ENCODE assay signal across 9 mouse cellular contexts in the genomic region with DNA sequence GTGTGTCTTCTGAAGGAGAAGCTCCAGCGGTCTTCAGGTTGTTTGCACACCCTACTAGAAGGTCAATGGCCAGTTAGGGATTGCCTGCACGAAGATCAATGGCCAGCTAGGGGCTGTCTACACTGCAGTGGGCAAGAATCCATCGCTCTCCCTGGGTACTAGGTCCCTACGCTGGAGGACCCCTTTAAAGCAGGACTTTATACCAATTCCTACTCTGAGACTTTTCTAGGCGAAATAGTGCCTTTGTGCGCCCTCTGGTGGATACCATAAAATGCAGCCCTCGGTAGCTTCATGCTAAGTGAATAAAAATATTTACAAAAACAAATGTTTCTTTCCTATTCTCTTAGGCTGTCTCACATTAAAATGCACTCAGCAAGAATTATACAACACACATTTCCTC. TPM values are rescaled to one million over a fixed set of nuclear protein-coding genes. Genes with fewer than 3 reads are reported as not detected.
DNase-seq lines count a peak whose midpoint lies in the region; ATAC-seq and TF ChIP-seq lines count a peak whose summit lies in the region.
"Had no signal": no experiment of that assay in that cellular context is flagged by ENCODE, and none has a peak within 500 bp of the region (broad histone marks: within the 10 kb centered on the region; RNA-seq: fewer than 3 reads in every experiment).

No protein-coding gene starts in this region.

- no peak overlapping the region for H3K27ac ChIP-seq in layer of hippocampus, adult 2 months
- no peak overlapping the region for H3K27ac ChIP-seq in hindbrain, embryonic 11.5 days (ENCODE audit: low read depth, low read length)
- no peak overlapping the region for H3K27ac ChIP-seq in liver, postnatal 0 days (ENCODE audit: low read depth)
- H3K27ac ChIP-seq in neural tube, embryonic 13.5 days (replicated peaks) = no peak overlapping the region
- H3K27ac ChIP-seq: liver, embryonic 13.5 days had no signal

- WGBS in hindbrain, embryonic 11.5 days = 30% methylated on average over 7 of the region's 7 CpGs
- WGBS in liver, postnatal 0 days (ENCODE audit: insufficient replicate concordance) = 20% methylated on average over 7 of the region's 7 CpGs
- 28% methylated on average over 7 of the region's 7 CpGs for WGBS in neural tube, embryonic 13.5 days

- no peak overlapping the region for H3K4me2 ChIP-seq in hindbrain, embryonic 11.5 days (replicated peaks; ENCODE audit: low read depth, low read length)
- no peak overlapping the region for H3K4me2 ChIP-seq in liver, postnatal 0 days (ENCODE audit: low read depth, low read length)
- H3K4me2 ChIP-seq in neural tube, embryonic 13.5 days = no peak overlapping the region
- H3K4me2 ChIP-seq: liver, embryonic 13.5 days had no signal

- peak; percentile 16 to 61 for DNase-seq in layer of hippocampus, adult 2 months (ENCODE audit: low spot score in 2 of 2)
- no peak for DNase-seq in layer of hippocampus, adult 9-11 months
- DNase-seq in NIH3T3 (ENCODE audit: low read depth) = peak; percentile 68
- DNase-seq in embryo, embryonic 10 days (ENCODE audit: low spot score) = peak; percentile 76
- DNase-seq in hindbrain, embryonic 11.5 days (ENCODE audit: low spot score) = peak; percentile 76
- DNase-seq in liver, postnatal 0 days = peak; percentile 41
- no peak for DNase-seq in urinary bladder, postnatal 10 days (ENCODE audit: low spot score)
- DNase-seq: liver, embryonic 13.5 days had no signal

- no peaks in the 10 kb centered on the region for H3K27me3 ChIP-seq in hindbrain, embryonic 11.5 days (ENCODE audit: control insufficient read depth, insufficient read depth, low read length)
- peaks cover 3% of the 10 kb centered on the region; the same call in 1 of the 2 replicates for H3K27me3 ChIP-seq in liver, postnatal 0 days (ENCODE audit: insufficient read depth, low read length)
- H3K27me3 ChIP-seq in neural tube, embryonic 13.5 days = no peaks in the 10 kb centered on the region

- no peaks in the 10 kb centered on the region for H3K36me3 ChIP-seq in hindbrain, embryonic 11.5 days (ENCODE audit: control insufficient read depth, insufficient read depth, low read length)
- H3K36me3 ChIP-seq in liver, postnatal 0 days (replicated peaks; ENCODE audit: insufficient read depth, low read length) = no peaks in the 10 kb centered on the region
- H3K36me3 ChIP-seq in neural tube, embryonic 13.5 days = no peaks in the 10 kb centered on the region
- H3K36me3 ChIP-seq: liver, embryonic 13.5 days had no signal

- 0 out of 2 replicates have a peak, but pooled peaks have one; percentile 14 for ATAC-seq in hindbrain, embryonic 11.5 days (ENCODE audit: low FRiP score)
- ATAC-seq in liver, postnatal 0 days = no peak
- ATAC-seq in neural tube, embryonic 13.5 days (ENCODE audit: low read depth) = peak; percentile 19; the same call in 1 of the 2 replicates

- TF ChIP-seq CTCF in layer of hippocampus, adult 2 months (conservative IDR thresholded peaks at IDR 0.05) = peak; percentile 88
- TF ChIP-seq CTCF in liver, postnatal 0 days (IDR thresholded peaks at IDR 0.05; ENCODE audit: low read depth) = peak; percentile 72

- no peak overlapping the region for H3K9ac ChIP-seq in hindbrain, embryonic 11.5 days (ENCODE audit: low read depth, low read length)
- H3K9ac ChIP-seq in liver, postnatal 0 days (replicated peaks) = no peak overlapping the region
- no peak overlapping the region for H3K9ac ChIP-seq in neural tube, embryonic 13.5 days
- H3K9ac ChIP-seq: liver, embryonic 13.5 days had no signal

- no peak overlapping the region for H3K4me3 ChIP-seq in layer of hippocampus, adult 2 months
- no peak overlapping the region for H3K4me3 ChIP-seq in hindbrain, embryonic 11.5 days (ENCODE audit: low read depth, low read length)
- H3K4me3 ChIP-seq in liver, postnatal 0 days (ENCODE audit: low read depth, low read length) = no peak overlapping the region
- no peak overlapping the region for H3K4me3 ChIP-seq in neural tube, embryonic 13.5 days
- H3K4me3 ChIP-seq: liver, embryonic 13.5 days had no signal

- no peaks in the 10 kb centered on the region for H3K4me1 ChIP-seq in hindbrain, embryonic 11.5 days (replicated peaks; ENCODE audit: control insufficient read depth, insufficient read depth, low read length)
- no peaks in the 10 kb centered on the region for H3K4me1 ChIP-seq in liver, postnatal 0 days (ENCODE audit: insufficient read depth)
- H3K4me1 ChIP-seq in neural tube, embryonic 13.5 days (replicated peaks) = peaks cover 17% of the 10 kb centered on the region
- H3K4me1 ChIP-seq: liver, embryonic 13.5 days had no signal

- TF ChIP-seq EP300 in liver, postnatal 0 days (IDR thresholded peaks at IDR 0.05; ENCODE audit: low read depth) = no peak

- H3K9me3 ChIP-seq in hindbrain, embryonic 11.5 days (ENCODE audit: control insufficient read depth, low read length) = no peaks in the 10 kb centered on the region
- no peaks in the 10 kb centered on the region for H3K9me3 ChIP-seq in liver, postnatal 0 days (ENCODE audit: low read length)
- no peaks in the 10 kb centered on the region for H3K9me3 ChIP-seq in neural tube, embryonic 13.5 days
- H3K9me3 ChIP-seq: liver, embryonic 13.5 days had no signal

RNA-seq across cellular contexts. Expression of a gene that starts 6.1 kb away (rescaled TPM):
- 1 to 10 TPM in 1 of 2 experiments, not detected in 1; 1.1 TPM for total RNA-seq in layer of hippocampus, adult 2 months (2021)
- polyA plus RNA-seq in hindbrain, embryonic 11.5 days (2014; fragmentation: Nextera tagmentation; extraction: Ambion mirVana) = 5.5 and 5.9 TPM in 2 replicates
- polyA plus RNA-seq in liver, postnatal 0 days (2015; fragmentation: Nextera tagmentation; extraction: Ambion mirVana) = not detected in 2 replicates
- polyA plus RNA-seq in neural tube, embryonic 13.5 days (2015; fragmentation: Nextera tagmentation; extraction: Ambion mirVana) = 1.2 TPM in 1 of 2 replicates, not detected in the other
- polyA plus RNA-seq: liver, embryonic 13.5 days had no signal

RNA-seq across cellular contexts. Expression of a gene that starts 12.6 kb away (rescaled TPM):
- total RNA-seq in layer of hippocampus, adult 2 months (2021) = under 1 TPM; 0.27 to 0.36 TPM
- 1.5 and 2.4 TPM in 2 replicates for polyA plus RNA-seq in hindbrain, embryonic 11.5 days (2014; fragmentation: Nextera tagmentation; extraction: Ambion mirVana)
- 0.32 and 0.49 TPM in 2 replicates for polyA plus RNA-seq in liver, postnatal 0 days (2015; fragmentation: Nextera tagmentation; extraction: Ambion mirVana)
- polyA plus RNA-seq in neural tube, embryonic 13.5 days (2015; fragmentation: Nextera tagmentation; extraction: Ambion mirVana) = 1.0 and 1.6 TPM in 2 replicates

RNA-seq across cellular contexts. Expression of a gene that starts 19.7 kb away (rescaled TPM):
- total RNA-seq in layer of hippocampus, adult 2 months (2021) = 10 to 100 TPM in 1 of 2 experiments, 1 to 10 TPM in 1; 9.8 to 15.4 TPM
- polyA plus RNA-seq in hindbrain, embryonic 11.5 days (2014; fragmentation: Nextera tagmentation; extraction: Ambion mirVana) = 34.4 and 35.7 TPM in 2 replicates
- polyA plus RNA-seq in liver, postnatal 0 days (2015; fragmentation: Nextera tagmentation; extraction: Ambion mirVana) = 5.7 and 6.8 TPM in 2 replicates
- polyA plus RNA-seq in neural tube, embryonic 13.5 days (2015; fragmentation: Nextera tagmentation; extraction: Ambion mirVana) = 11.0 and 14.8 TPM in 2 replicates

RNA-seq across cellular contexts. Expression of a gene that starts 19.9 kb away (rescaled TPM):
- total RNA-seq in layer of hippocampus, adult 2 months (2021) = 10 to 100 TPM; 13.6 to 17.0 TPM
- 56.1 and 59.2 TPM in 2 replicates for polyA plus RNA-seq in hindbrain, embryonic 11.5 days (2014; fragmentation: Nextera tagmentation; extraction: Ambion mirVana)
- 21.2 and 23.4 TPM in 2 replicates for polyA plus RNA-seq in liver, postnatal 0 days (2015; fragmentation: Nextera tagmentation; extraction: Ambion mirVana)
- polyA plus RNA-seq in neural tube, embryonic 13.5 days (2015; fragmentation: Nextera tagmentation; extraction: Ambion mirVana) = 27.8 and 34.6 TPM in 2 replicates

RNA-seq across cellular contexts. Expression of a gene that starts 24.2 kb away (rescaled TPM):
- total RNA-seq in layer of hippocampus, adult 2 months (2021) = not detected
- 0.62 and 0.77 TPM in 2 replicates for polyA plus RNA-seq in hindbrain, embryonic 11.5 days (2014; fragmentation: Nextera tagmentation; extraction: Ambion mirVana)
- 0.06 and 0.09 TPM in 2 replicates for polyA plus RNA-seq in liver, postnatal 0 days (2015; fragmentation: Nextera tagmentation; extraction: Ambion mirVana)
- 0.14 TPM in 1 of 2 replicates, not detected in the other for polyA plus RNA-seq in neural tube, embryonic 13.5 days (2015; fragmentation: Nextera tagmentation; extraction: Ambion mirVana)

Comparison
In these comparisons a context has a peak if more than half of its experiments do, and no peak if none do; other contexts are left out.
1. DNase-seq: peak in layer of hippocampus, adult 2 months (2 of 2), NIH3T3 (single experiment), embryo, embryonic 10 days (single experiment), hindbrain, embryonic 11.5 days (single experiment) and liver, postnatal 0 days (single experiment); none in layer of hippocampus, adult 9-11 months (single experiment) and urinary bladder, postnatal 10 days (single experiment).